ENCODE assay signal across 23 mouse cellular contexts in genomic region chr2:29035698-29036097, GRCm38 (mm10). TPM values are rescaled to one million over a fixed set of nuclear protein-coding genes. Genes with fewer than 3 reads are reported as not detected.
A peak's percentile ranks its signal among the peaks of the same experiment; 100 is the strongest.
DNase-seq lines count a peak whose midpoint lies in the region; ATAC-seq and TF ChIP-seq lines count a peak whose summit lies in the region.
"Had no signal": no experiment of that assay in that cellular context is flagged by ENCODE, and none has a peak within 500 bp of the region (broad histone marks: within the 10 kb centered on the region; RNA-seq: fewer than 3 reads in every experiment).

No protein-coding gene starts in this region.

- H3K4me2 ChIP-seq in intestine, postnatal 0 days (replicated peaks; ENCODE audit: low read depth), result no peak overlapping the region
- no peak overlapping the region for H3K4me2 ChIP-seq in liver, embryonic 13.5 days
- no peak overlapping the region for H3K4me2 ChIP-seq in hindbrain, embryonic 13.5 days
- H3K4me2 ChIP-seq: forebrain, embryonic 12.5 days; heart, embryonic 15.5 days had no signal

- H3K36me3 ChIP-seq in intestine, postnatal 0 days (ENCODE audit: control insufficient read depth, insufficient read depth), result no peaks in the 10 kb centered on the region
- no peaks in the 10 kb centered on the region for H3K36me3 ChIP-seq in liver, embryonic 13.5 days
- no peaks in the 10 kb centered on the region for H3K36me3 ChIP-seq in hindbrain, embryonic 13.5 days
- H3K36me3 ChIP-seq: forebrain, embryonic 12.5 days; heart, embryonic 15.5 days; limb, embryonic 10.5 days had no signal

- TF ChIP-seq CTCF in intestine, postnatal 0 days (IDR thresholded peaks at IDR 0.05; ENCODE audit: low read depth), result no peak

- H3K4me3 ChIP-seq in intestine, postnatal 0 days (ENCODE audit: low read depth, low read length), result no peak overlapping the region
- H3K4me3 ChIP-seq in liver, embryonic 13.5 days (replicated peaks), result no peak overlapping the region
- no peak overlapping the region for H3K4me3 ChIP-seq in hindbrain, embryonic 13.5 days
- H3K4me3 ChIP-seq: forebrain, embryonic 12.5 days; heart, embryonic 15.5 days; layer of hippocampus, adult 2 months; limb, embryonic 10.5 days; megakaryocyte, embryonic 14.5 days had no signal

- no peak overlapping the region for H3K9ac ChIP-seq in intestine, postnatal 0 days (ENCODE audit: low read depth, low read length)
- H3K9ac ChIP-seq in liver, embryonic 13.5 days, result no peak overlapping the region
- H3K9ac ChIP-seq in hindbrain, embryonic 13.5 days, result no peak overlapping the region
- H3K9ac ChIP-seq: forebrain, embryonic 12.5 days; heart, embryonic 15.5 days had no signal

- no peaks in the 10 kb centered on the region for H3K9me3 ChIP-seq in intestine, postnatal 0 days (ENCODE audit: control insufficient read depth)
- H3K9me3 ChIP-seq in liver, embryonic 13.5 days (replicated peaks), result no peaks in the 10 kb centered on the region
- H3K9me3 ChIP-seq in hindbrain, embryonic 13.5 days, result no peaks in the 10 kb centered on the region
- H3K9me3 ChIP-seq: forebrain, embryonic 12.5 days; heart, embryonic 15.5 days; limb, embryonic 10.5 days; megakaryocyte, embryonic 14.5 days had no signal

- WGBS in intestine, postnatal 0 days, result 35% methylated on average over 8 of the region's 8 CpGs
- 63% methylated on average over 8 of the region's 8 CpGs for WGBS in liver, embryonic 13.5 days (ENCODE audit: insufficient replicate concordance)
- WGBS in hindbrain, embryonic 13.5 days, result 46% methylated on average over 8 of the region's 8 CpGs

- peak; percentile 43; the same call in 1 of the 2 replicates for ATAC-seq in intestine, postnatal 0 days
- peak; percentile 78 for ATAC-seq in liver, embryonic 13.5 days (ENCODE audit: low read depth)
- no peak for ATAC-seq in hindbrain, embryonic 13.5 days (ENCODE audit: low FRiP score)
- ATAC-seq: hindbrain, postnatal 0 days had no signal

- no peak overlapping the region for H3K27ac ChIP-seq in intestine, postnatal 0 days (ENCODE audit: low read depth, low read length)
- H3K27ac ChIP-seq in liver, embryonic 13.5 days, result peak overlapping the region; percentile 63; the same call in 1 of the 2 replicates
- no peak overlapping the region for H3K27ac ChIP-seq in hindbrain, embryonic 13.5 days
- H3K27ac ChIP-seq: forebrain, embryonic 12.5 days; heart, embryonic 15.5 days; hindbrain, postnatal 0 days; layer of hippocampus, adult 2 months; limb, embryonic 10.5 days had no signal

- peaks cover 8% of the 10 kb centered on the region; the same call in 1 of the 2 replicates for H3K27me3 ChIP-seq in intestine, postnatal 0 days (replicated peaks; ENCODE audit: control insufficient read depth, insufficient read depth, low read length)
- H3K27me3 ChIP-seq in liver, embryonic 13.5 days, result peaks cover 26% of the 10 kb centered on the region
- peaks cover 61% of the 10 kb centered on the region for H3K27me3 ChIP-seq in hindbrain, embryonic 13.5 days

- DNase-seq in kidney, adult 8-10 months, result peak; percentile 82 to 86
- peak; percentile 75 to 89 for DNase-seq in kidney, postnatal 25 days
- DNase-seq in liver, embryonic 13.5 days, result no peak
- no peak for DNase-seq in adrenal gland, adult 8-10 months
- no peak for DNase-seq in cerebellum, adult 11-12 months
- no peak for DNase-seq in layer of hippocampus, adult 18-20 months (ENCODE audit: low spot score in 2 of 2)
- DNase-seq: B cell, adult 2 months; cerebellum, adult 8-10 months; gastrocnemius, postnatal 14 days; lung, adult 2 months; retina, postnatal 1 day; thymus, adult 2 months had no signal

- 0 out of 2 replicates have a peak, but pooled peaks cover 3% of the 10 kb centered on the region for H3K4me1 ChIP-seq in intestine, postnatal 0 days (replicated peaks; ENCODE audit: control insufficient read depth, insufficient read depth, low read length)
- H3K4me1 ChIP-seq in liver, embryonic 13.5 days (replicated peaks), result no peaks in the 10 kb centered on the region
- H3K4me1 ChIP-seq in hindbrain, embryonic 13.5 days (replicated peaks), result peaks cover 29% of the 10 kb centered on the region
- H3K4me1 ChIP-seq: heart, embryonic 15.5 days had no signal

RNA-seq across cellular contexts. Expression of gene Cfap77, which starts 19.2 kb away (rescaled TPM):
- polyA plus RNA-seq in intestine, postnatal 0 days (2015; fragmentation: Nextera tagmentation; extraction: Ambion mirVana), result 0.08 and 0.20 TPM in 2 replicates
- 0.08 and 0.13 TPM in 2 replicates for polyA plus RNA-seq in liver, embryonic 13.5 days (2015; fragmentation: Nextera tagmentation; extraction: Ambion mirVana)
- 0.18 and 0.22 TPM in 2 replicates for polyA plus RNA-seq in hindbrain, embryonic 13.5 days (2015; fragmentation: Nextera tagmentation; extraction: Ambion mirVana)
- 1 to 10 TPM in 2 of 4 experiments, under 1 TPM in 2; 0.44 to 1.6 (median 0.93) TPM for total RNA-seq in adrenal gland, adult 8-10 months (2022)
- total RNA-seq in layer of hippocampus, adult 18-20 months (2021), result 1 to 10 TPM; 1.2 to 1.6 TPM
- total RNA-seq: gastrocnemius, postnatal 14 days; heart, adult 8-10 months; hematopoietic stem cell, adult 5-6 weeks; left cerebral cortex, adult 18-20 months had no signal

RNA-seq across cellular contexts. Expression of gene Ttf1, which starts 24.4 kb away (rescaled TPM):
- 4.3 and 4.9 TPM in 2 replicates for polyA plus RNA-seq in intestine, postnatal 0 days (2015; fragmentation: Nextera tagmentation; extraction: Ambion mirVana)
- 4.6 and 5.2 TPM in 2 replicates for polyA plus RNA-seq in liver, embryonic 13.5 days (2015; fragmentation: Nextera tagmentation; extraction: Ambion mirVana)
- 8.4 and 10.1 TPM in 2 replicates for polyA plus RNA-seq in hindbrain, embryonic 13.5 days (2015; fragmentation: Nextera tagmentation; extraction: Ambion mirVana)
- 10 to 100 TPM; 12.4 to 23.3 (median 14.7) TPM for total RNA-seq in adrenal gland, adult 8-10 months (2022)
- total RNA-seq in layer of hippocampus, adult 18-20 months (2021), result 10 to 100 TPM; 10.8 to 11.0 TPM

Comparison
In these comparisons a context has a peak if more than half of its experiments do, and no peak if none do; other contexts are left out.
1. DNase-seq: peak in kidney, adult 8-10 months (2 of 2) and kidney, postnatal 25 days (2 of 2); none in liver, embryonic 13.5 days (single experiment), adrenal gland, adult 8-10 months (single experiment), cerebellum, adult 11-12 months (single experiment) and layer of hippocampus, adult 18-20 months (0 of 2).